Mouse (Mus musculus): ENCODE data around the gene Ubald1. TPM values are rescaled to one million over a fixed set of nuclear protein-coding genes. Genes with fewer than 3 reads are reported as not detected.

The Ubald1 gene
- polyA plus RNA-seq, 1 experiment = 65.6 TPM

GRCm38 (mm10) chr16:4892171-4892570, 12.1 kb upstream of the Ubald1 start:
- Histone ChIP-seq H3K36me3 (ENCODE audit: control insufficient read depth, insufficient read depth, low read length) (0 out of 2 replicates have a peak, but pooled peaks cover 4% of the 10 kb centered on the region), H3K27ac (ENCODE audit: insufficient read depth, low read length) (no peak overlapping the region), H3K4me1 (ENCODE audit: control insufficient read depth, insufficient read depth, insufficient read length) (peaks cover 26% of the 10 kb centered on the region), H3K4me3 (ENCODE audit: extremely low read depth, insufficient read depth, insufficient read length) (no peak overlapping the region), H3K27me3 (ENCODE audit: control insufficient read depth, insufficient read depth, low read length) (no peaks in the 10 kb centered on the region)
- WGBS = 90% methylated on average over 6 of the region's 6 CpGs
- DNase-seq (ENCODE audit: low read depth in 1 of 2, low spot score in 2 of 2) = no peak
- no peak for TF ChIP-seq POLR2A (IDR thresholded peaks at IDR 0.05; ENCODE audit: low read depth, low read length)
- TF ChIP-seq CTCF (IDR thresholded peaks at IDR 0.05; ENCODE audit: extremely low read depth, insufficient read depth, insufficient read length, insufficient replicate concordance) = no peak

GRCm38 (mm10) chr16:4890201-4890709, 10.1 kb upstream of the Ubald1 start:
- Histone ChIP-seq H3K27ac (ENCODE audit: insufficient read depth, low read length) (no peak overlapping the region), H3K27me3 (ENCODE audit: control insufficient read depth, insufficient read depth, low read length) (no peaks in the 10 kb centered on the region), H3K4me1 (ENCODE audit: control insufficient read depth, insufficient read depth, insufficient read length) (peaks cover 15% of the 10 kb centered on the region), H3K36me3 (ENCODE audit: control insufficient read depth, insufficient read depth, low read length) (0 out of 2 replicates have a peak, but pooled peaks cover 4% of the 10 kb centered on the region), H3K4me3 (ENCODE audit: extremely low read depth, insufficient read depth, insufficient read length) (no peak overlapping the region)
- TF ChIP-seq CTCF (IDR thresholded peaks at IDR 0.05; ENCODE audit: extremely low read depth, insufficient read depth, insufficient read length, insufficient replicate concordance) (no peak), POLR2A (IDR thresholded peaks at IDR 0.05; ENCODE audit: low read depth, low read length) (no peak)
- no peak for DNase-seq (ENCODE audit: low read depth in 1 of 2, low spot score in 2 of 2)
- WGBS = 77% methylated on average over 4 of the region's 4 CpGs

- DNase-seq (ENCODE audit: low read depth in 1 of 2, low spot score in 2 of 2) = no peak
- H3K27me3 ChIP-seq (ENCODE audit: control insufficient read depth, insufficient read depth, low read length) = no peaks in the 10 kb centered on the region
- WGBS = 13% methylated on average over 8 of the region's 8 CpGs
- peak overlapping the region; percentile 88 for H3K27ac ChIP-seq (ENCODE audit: insufficient read depth, low read length)
- H3K4me1 ChIP-seq (ENCODE audit: control insufficient read depth, insufficient read depth, insufficient read length) = peaks cover 4% of the 10 kb centered on the region; the same call in 1 of the 2 replicates
- 0 out of 2 replicates have a peak, but pooled peaks cover 3% of the 10 kb centered on the region for H3K36me3 ChIP-seq (ENCODE audit: control insufficient read depth, insufficient read depth, low read length)
- H3K4me3 ChIP-seq (ENCODE audit: extremely low read depth, insufficient read depth, insufficient read length) = peak overlapping the region; percentile 88
- TF ChIP-seq POLR2A (IDR thresholded peaks at IDR 0.05; ENCODE audit: low read depth, low read length) = no peak
- no peak for TF ChIP-seq CTCF (IDR thresholded peaks at IDR 0.05; ENCODE audit: extremely low read depth, insufficient read depth, insufficient read length, insufficient replicate concordance)
Observed at GRCm38 (mm10) chr16:4886690-4887020, 6.5 kb upstream of the Ubald1 start.

GRCm38 (mm10) chr16:4885760-4886689, 5.9 kb upstream of the Ubald1 start, which contains the start of gene Mgrn1:
TSS of gene Mgrn1 (plus strand) at chr16:4886249.
- peak within 1 kb of the TSS; percentile 88 for H3K4me3 ChIP-seq (ENCODE audit: extremely low read depth, insufficient read depth, insufficient read length)
- no peaks in the 10 kb centered on the region for H3K36me3 ChIP-seq (ENCODE audit: control insufficient read depth, insufficient read depth, low read length)
- H3K4me1 ChIP-seq (ENCODE audit: control insufficient read depth, insufficient read depth, insufficient read length) = peaks cover 6% of the 10 kb centered on the region; the same call in 1 of the 2 replicates
- no peak for TF ChIP-seq CTCF (IDR thresholded peaks at IDR 0.05; ENCODE audit: extremely low read depth, insufficient read depth, insufficient read length, insufficient replicate concordance)
- TF ChIP-seq POLR2A (IDR thresholded peaks at IDR 0.05; ENCODE audit: low read depth, low read length) = peak; percentile 27; the same call in 1 of the 2 replicates
- H3K27me3 ChIP-seq (ENCODE audit: control insufficient read depth, insufficient read depth, low read length) = no peaks in the 10 kb centered on the region
- DNase-seq (ENCODE audit: low read depth in 1 of 2, low spot score in 2 of 2) = peak; percentile 68 to 77
- under 1% methylated on average over 62 of the region's 74 CpGs for WGBS
- peak within 1 kb of the TSS; percentile 93 for H3K27ac ChIP-seq (ENCODE audit: insufficient read depth, low read length)

GRCm38 (mm10) chr16:4884930-4885329, 4.8 kb upstream of the Ubald1 start:
- no peak overlapping the region for H3K4me3 ChIP-seq (ENCODE audit: extremely low read depth, insufficient read depth, insufficient read length)
- no peaks in the 10 kb centered on the region for H3K27me3 ChIP-seq (ENCODE audit: control insufficient read depth, insufficient read depth, low read length)
- TF ChIP-seq CTCF (IDR thresholded peaks at IDR 0.05; ENCODE audit: extremely low read depth, insufficient read depth, insufficient read length, insufficient replicate concordance) (no peak), POLR2A (IDR thresholded peaks at IDR 0.05; ENCODE audit: low read depth, low read length) (no peak)
- H3K27ac ChIP-seq (ENCODE audit: insufficient read depth, low read length) = no peak overlapping the region
- WGBS = 95% methylated on average over 10 of the region's 10 CpGs
- DNase-seq (ENCODE audit: low read depth in 1 of 2, low spot score in 2 of 2) = no peak
- no peaks in the 10 kb centered on the region for H3K36me3 ChIP-seq (ENCODE audit: control insufficient read depth, insufficient read depth, low read length)
- peaks cover 6% of the 10 kb centered on the region; the same call in 1 of the 2 replicates for H3K4me1 ChIP-seq (ENCODE audit: control insufficient read depth, insufficient read depth, insufficient read length)

- DNase-seq (ENCODE audit: low read depth in 1 of 2, low spot score in 2 of 2) = no peak
- H3K4me3 ChIP-seq (ENCODE audit: extremely low read depth, insufficient read depth, insufficient read length) = no peak overlapping the region
Observed at GRCm38 (mm10) chr16:4881400-4882351, 1.6 kb upstream of the Ubald1 start.

More at GRCm38 (mm10) chr16:4881400-4882351, 1.6 kb upstream of the Ubald1 start:
- no peaks in the 10 kb centered on the region for H3K36me3 ChIP-seq (ENCODE audit: control insufficient read depth, insufficient read depth, low read length)
- TF ChIP-seq CTCF (IDR thresholded peaks at IDR 0.05; ENCODE audit: extremely low read depth, insufficient read depth, insufficient read length, insufficient replicate concordance) (no peak), POLR2A (IDR thresholded peaks at IDR 0.05; ENCODE audit: low read depth, low read length) (no peak)
- H3K27me3 ChIP-seq (ENCODE audit: control insufficient read depth, insufficient read depth, low read length) = no peaks in the 10 kb centered on the region
- WGBS = 69% methylated on average over 10 of the region's 10 CpGs
- peak overlapping the region; percentile 99; the same call in 1 of the 2 replicates for H3K27ac ChIP-seq (ENCODE audit: insufficient read depth, low read length)
- peaks cover 14% of the 10 kb centered on the region; the same call in 1 of the 2 replicates for H3K4me1 ChIP-seq (ENCODE audit: control insufficient read depth, insufficient read depth, insufficient read length)

All from spleen, adult 2 months (tissue).